Mouse (Mus musculus) hindbrain, embryonic 13.5 days (tissue): Measurements from ENCODE around the gene Usp49. TPM values are rescaled to one million over a fixed set of nuclear protein-coding genes. Genes with fewer than 3 reads are reported as not detected.

Source experiments
- ATAC-seq: fragments of 200-750 bp; cut with Nextera tagmentation; 2 replicates; pipeline ENCODE4 v1.8.0; 2017; ENCODE audit warnings: moderate TSS enrichment; ENCODE audit not compliant: low FRiP score
- H3K27ac ChIP-seq: fragments of 300-500 bp; sonication (generic); 2 replicates; pipeline ENCODE4 v1.5.1; 2015; ENCODE audit warnings: inconsistent platforms, mild to moderate bottlenecking, moderate library complexity
- H3K27me3 ChIP-seq: fragments of 300-500 bp; sonication (generic); 2 replicates; pipeline ENCODE4 v1.6.1; 2015; ENCODE audit warnings: mild to moderate bottlenecking, inconsistent platforms
- H3K36me3 ChIP-seq: fragments of 300-500 bp; sonication (generic); 2 replicates; pipeline ENCODE4 v1.6.1; 2015; ENCODE audit warnings: mild to moderate bottlenecking, inconsistent platforms
- H3K4me1 ChIP-seq: fragments of 300-500 bp; sonication (generic); replicated peaks from 2 replicates; pipeline ENCODE4 v1.6.1; 2015; ENCODE audit warnings: inconsistent platforms
- H3K4me2 ChIP-seq: fragments of 300-500 bp; sonication (generic); 2 replicates; pipeline ENCODE4 v1.6.1; 2015; ENCODE audit warnings: inconsistent platforms, mild to moderate bottlenecking, moderate library complexity
- H3K4me3 ChIP-seq: fragments of 300-500 bp; sonication (generic); 2 replicates; pipeline ENCODE4 v1.5.1; 2015; ENCODE audit warnings: mild to moderate bottlenecking, inconsistent platforms
- H3K9ac ChIP-seq: fragments of 300-500 bp; sonication (generic); 2 replicates; pipeline ENCODE4 v1.6.1; 2015; ENCODE audit warnings: mild to moderate bottlenecking, inconsistent platforms
- H3K9me3 ChIP-seq: fragments of 300-500 bp; sonication (generic); 2 replicates; pipeline ENCODE4 v1.6.1; 2016; ENCODE audit warnings: inconsistent platforms
- WGBS: fragments of 180-500 bp; shearing (Covaris S2); methylation state at CpG from one replicate; pipeline ENCODE4 v1.1.7; 2015; 5-methylcytosine and 5-hydroxymethylcytosine counted together
- polyA plus RNA-seq: library from polyadenylated mRNA; unstranded; fragments of >200 nt; fragmentation: Nextera tagmentation; extraction: Ambion mirVana; gene quantifications from 2 replicates; pipeline ENCODE4 v1.2.1, GENCODE M21; 2015

Gene Usp49
- 8.6 and 9.1 TPM in 2 replicates for polyA plus RNA-seq

DNA sequence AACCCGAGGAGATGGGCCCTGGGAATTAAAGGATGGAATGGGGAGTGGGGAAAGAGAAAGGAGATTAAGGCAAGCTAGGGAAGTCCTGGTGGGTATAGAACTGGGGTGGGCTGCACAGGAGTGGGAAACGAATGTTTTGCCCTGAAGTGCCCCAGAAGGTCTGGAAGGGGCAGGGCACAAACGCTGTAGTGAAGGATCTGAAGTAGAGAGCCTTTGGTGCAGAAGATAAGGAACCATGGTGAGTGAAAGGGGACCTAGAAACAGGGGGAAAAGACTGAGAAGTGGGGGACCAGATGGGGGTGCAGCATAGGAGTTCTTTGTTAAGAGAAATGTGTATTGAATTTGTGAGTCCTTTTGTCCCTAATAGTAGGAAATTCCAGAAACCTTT, at the start of gene Usp49:
Gene Usp49 (plus strand): TSS at position 13 of the 388 bp plus-strand sequence.
- peak within 1 kb of the TSS; percentile 85 for H3K4me2 ChIP-seq
- H3K36me3 ChIP-seq, result peaks cover 10% of the 10 kb centered on the region; the same call in 1 of the 2 replicates
- WGBS, result 2% methylated on average over 3 of the region's 3 CpGs
- H3K4me1 ChIP-seq, result peaks cover 46% of the 10 kb centered on the region
- no peaks in the 10 kb centered on the region for H3K27me3 ChIP-seq
- H3K9ac ChIP-seq, result peak within 1 kb of the TSS; percentile 87
- peak within 1 kb of the TSS; percentile 97 for H3K27ac ChIP-seq
- no peaks in the 10 kb centered on the region for H3K9me3 ChIP-seq
- peak within 1 kb of the TSS; percentile 71 for H3K4me3 ChIP-seq
- ATAC-seq, result no peak

DNA sequence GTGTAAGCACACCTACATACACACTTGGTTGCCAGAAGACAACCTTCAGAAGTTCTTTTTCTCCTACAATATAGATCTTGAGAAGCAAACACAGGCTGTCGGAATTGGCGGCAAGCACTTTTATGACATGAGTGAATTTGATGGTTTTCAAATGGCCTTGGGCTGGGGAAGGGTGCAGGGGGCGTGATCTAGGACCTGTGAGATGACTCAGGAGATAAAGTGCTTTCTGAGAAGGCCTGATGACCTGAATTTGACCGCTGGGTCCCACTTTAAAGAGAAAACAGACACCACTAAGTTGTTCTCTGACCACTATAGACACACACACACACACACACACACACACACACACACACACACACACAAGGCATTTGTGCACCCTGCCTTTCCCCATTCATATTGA, 49.5 kb upstream of the Usp49 start:
- no peaks in the 10 kb centered on the region for H3K9me3 ChIP-seq
- H3K9ac ChIP-seq, result no peak overlapping the region
- no peak for ATAC-seq
- H3K4me2 ChIP-seq, result no peak overlapping the region
- WGBS, result 87% methylated on average over 4 of the region's 4 CpGs
- H3K27me3 ChIP-seq, result no peaks in the 10 kb centered on the region
- H3K27ac ChIP-seq, result no peak overlapping the region
- no peak overlapping the region for H3K4me3 ChIP-seq
- no peaks in the 10 kb centered on the region for H3K36me3 ChIP-seq
- no peaks in the 10 kb centered on the region for H3K4me1 ChIP-seq

DNA sequence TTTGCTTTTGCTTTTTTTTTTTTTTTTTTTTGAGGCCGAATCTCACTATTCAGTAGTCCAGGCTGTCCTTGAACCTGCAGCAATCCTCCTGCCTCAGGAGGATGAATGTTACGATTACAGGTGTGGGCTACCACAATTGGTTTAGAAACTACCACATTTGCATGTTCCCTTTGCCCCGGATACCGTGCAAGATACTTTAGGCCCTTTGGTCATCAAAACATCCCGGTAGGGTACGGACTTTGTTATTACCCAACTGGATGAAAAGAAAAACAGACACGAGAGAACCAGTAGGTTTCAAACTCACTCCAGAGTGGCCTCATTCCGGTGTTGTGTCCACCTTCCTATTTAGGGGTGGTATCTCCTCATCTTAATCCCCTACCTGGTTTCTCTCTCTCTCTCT, 42.0 kb upstream of the Usp49 start:
- Histone ChIP-seq H3K4me1 (peaks cover 6% of the 10 kb centered on the region), H3K27ac (no peak overlapping the region), H3K4me3 (no peak overlapping the region), H3K9me3 (no peaks in the 10 kb centered on the region), H3K27me3 (0 out of 2 replicates have a peak, but pooled peaks cover 2% of the 10 kb centered on the region), H3K9ac (no peak overlapping the region), H3K36me3 (no peaks in the 10 kb centered on the region), H3K4me2 (no peak overlapping the region)
- ATAC-seq, result no peak
- WGBS, result 91% methylated on average over 8 of the region's 8 CpGs

DNA sequence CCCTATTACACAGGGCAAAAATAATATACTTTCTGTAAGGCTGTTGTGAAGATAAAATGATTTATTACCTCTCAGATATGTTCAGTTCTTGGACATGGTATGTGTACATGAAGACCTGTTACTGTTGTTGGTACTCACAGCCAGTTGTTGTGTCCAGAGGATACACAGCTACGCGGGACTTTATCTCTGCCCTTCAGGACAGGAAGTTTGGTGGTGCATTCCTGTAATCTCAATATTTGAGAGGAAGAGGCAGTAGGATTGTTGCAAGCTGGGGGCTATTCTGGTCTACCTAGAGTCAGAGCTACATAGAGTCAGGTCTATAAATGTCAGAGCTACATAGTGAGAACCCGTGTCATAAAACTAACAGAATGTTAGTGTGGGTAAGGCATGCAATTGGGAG, 39.4 kb upstream of the Usp49 start:
- Histone ChIP-seq H3K4me3 (no peak overlapping the region), H3K36me3 (no peaks in the 10 kb centered on the region), H3K27me3 (0 out of 2 replicates have a peak, but pooled peaks cover 5% of the 10 kb centered on the region), H3K4me2 (no peak overlapping the region), H3K9ac (no peak overlapping the region), H3K27ac (no peak overlapping the region), H3K9me3 (no peaks in the 10 kb centered on the region), H3K4me1 (peaks cover 31% of the 10 kb centered on the region)
- WGBS, result 88% methylated on average over 3 of the region's 3 CpGs
- no peak for ATAC-seq

DNA sequence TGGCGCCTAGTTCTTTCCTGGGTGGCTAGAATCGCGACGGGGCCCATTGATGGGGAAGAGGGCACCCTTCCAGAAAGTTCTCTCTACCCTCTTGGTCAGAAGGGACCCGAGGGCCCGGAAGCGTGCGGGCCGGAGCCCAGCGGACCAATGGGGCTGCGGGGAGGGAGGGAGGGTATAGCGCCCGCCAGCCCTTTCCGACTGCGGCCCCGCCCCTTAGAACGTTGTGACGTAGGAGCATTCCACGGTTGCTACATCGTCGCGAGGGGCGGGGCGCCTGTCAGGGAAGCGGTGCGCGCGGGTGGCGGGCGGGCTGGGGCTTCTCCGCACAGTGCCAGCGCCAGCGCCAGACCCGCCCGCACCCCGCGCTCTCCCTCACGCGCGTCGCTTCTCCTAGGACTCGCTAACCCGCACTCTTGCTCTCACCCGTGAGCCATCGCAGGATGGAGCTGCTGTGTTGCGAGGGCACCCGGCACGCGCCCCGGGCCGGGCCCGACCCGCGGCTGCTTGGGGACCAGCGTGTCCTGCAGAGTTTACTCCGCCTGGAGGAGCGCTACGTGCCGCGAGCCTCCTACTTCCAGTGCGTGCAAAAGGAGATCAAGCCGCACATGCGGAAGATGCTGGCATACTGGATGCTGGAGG, 37.2 kb upstream of the Usp49 start:
- under 1% methylated on average over 52 of the region's 63 CpGs for WGBS
- Histone ChIP-seq H3K9me3 (no peaks in the 10 kb centered on the region), H3K27ac (peak overlapping the region; percentile 88), H3K9ac (peak overlapping the region; percentile 85), H3K4me2 (peak overlapping the region; percentile 98), H3K27me3 (0 out of 2 replicates have a peak, but pooled peaks cover 6% of the 10 kb centered on the region), H3K36me3 (no peaks in the 10 kb centered on the region), H3K4me3 (peak overlapping the region; percentile 73), H3K4me1 (peaks cover 52% of the 10 kb centered on the region)
- ATAC-seq, result peak; percentile 90

DNA sequence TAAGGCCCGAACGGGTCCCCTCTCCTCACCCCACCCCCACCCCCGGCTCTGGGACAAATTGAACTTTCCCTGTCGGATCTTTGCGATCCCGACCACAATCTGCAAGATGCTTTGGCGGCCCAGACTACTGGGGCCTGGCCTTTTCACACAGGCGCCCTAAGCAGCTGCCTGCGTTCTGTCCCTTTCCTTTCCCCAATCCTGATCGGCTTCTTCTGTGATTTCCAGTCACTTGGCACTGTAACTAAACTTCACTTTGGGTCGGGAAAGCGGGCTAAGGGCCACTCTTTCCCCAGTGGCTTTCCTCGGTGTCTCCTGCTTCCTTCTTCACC, 36.7 kb upstream of the Usp49 start:
- Histone ChIP-seq H3K4me2 (peak overlapping the region; percentile 98), H3K4me3 (peak overlapping the region; percentile 73), H3K27me3 (0 out of 2 replicates have a peak, but pooled peaks cover 6% of the 10 kb centered on the region), H3K27ac (peak overlapping the region; percentile 88), H3K4me1 (peaks cover 53% of the 10 kb centered on the region), H3K36me3 (peaks cover 4% of the 10 kb centered on the region; the same call in 1 of the 2 replicates), H3K9ac (peak overlapping the region; percentile 85), H3K9me3 (no peaks in the 10 kb centered on the region)
- ATAC-seq, result peak; percentile 14; the same call in 1 of the 2 replicates
- WGBS, result 0% methylated on average over 13 of the region's 13 CpGs

DNA sequence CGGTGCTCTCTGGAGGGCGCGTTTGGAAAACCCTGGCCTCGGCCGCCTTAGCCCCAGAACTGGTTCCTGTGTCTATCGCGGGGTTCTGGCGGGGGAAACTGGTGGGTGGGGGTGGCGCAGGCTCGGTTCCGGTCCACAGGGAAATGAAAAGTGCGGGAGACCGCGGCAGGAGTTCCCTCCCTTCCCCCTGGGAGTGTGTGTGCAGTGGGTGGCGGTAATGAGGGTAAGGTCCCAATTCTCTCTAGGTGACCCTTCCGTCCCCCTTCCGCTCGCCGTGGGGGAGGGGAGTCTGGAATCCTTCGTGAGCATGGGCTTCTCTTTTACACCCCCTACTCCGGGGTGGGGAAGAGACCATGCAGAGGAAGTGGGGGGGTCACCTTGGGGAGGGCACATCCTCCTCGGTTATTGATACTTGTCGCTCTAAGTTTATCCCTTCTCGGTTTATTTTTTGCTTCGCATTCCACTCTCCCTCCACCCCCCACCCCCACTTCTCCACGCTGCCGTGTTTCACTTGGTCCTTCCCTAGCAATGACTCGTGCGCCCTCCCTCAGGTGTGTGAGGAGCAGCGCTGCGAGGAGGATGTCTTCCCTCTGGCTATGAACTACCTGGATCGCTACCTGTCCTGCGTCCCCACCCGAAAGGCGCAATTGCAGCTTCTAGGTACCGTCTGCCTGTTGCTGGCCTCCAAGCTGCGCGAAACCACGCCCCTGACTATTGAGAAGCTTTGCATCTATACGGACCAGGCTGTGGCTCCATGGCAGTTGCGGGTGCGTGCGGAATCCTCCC, 36.1 kb upstream of the Usp49 start:
- peaks cover 53% of the 10 kb centered on the region for H3K4me1 ChIP-seq
- peaks cover 9% of the 10 kb centered on the region for H3K36me3 ChIP-seq
- 0 out of 2 replicates have a peak, but pooled peaks cover 6% of the 10 kb centered on the region for H3K27me3 ChIP-seq
- under 1% methylated on average over 35 of the region's 43 CpGs for WGBS
- H3K4me2 ChIP-seq, result peak overlapping the region; percentile 98
- peak overlapping the region; percentile 88 for H3K27ac ChIP-seq
- no peak for ATAC-seq
- H3K9ac ChIP-seq, result peak overlapping the region; percentile 85
- H3K9me3 ChIP-seq, result no peaks in the 10 kb centered on the region
- H3K4me3 ChIP-seq, result peak overlapping the region; percentile 73

DNA sequence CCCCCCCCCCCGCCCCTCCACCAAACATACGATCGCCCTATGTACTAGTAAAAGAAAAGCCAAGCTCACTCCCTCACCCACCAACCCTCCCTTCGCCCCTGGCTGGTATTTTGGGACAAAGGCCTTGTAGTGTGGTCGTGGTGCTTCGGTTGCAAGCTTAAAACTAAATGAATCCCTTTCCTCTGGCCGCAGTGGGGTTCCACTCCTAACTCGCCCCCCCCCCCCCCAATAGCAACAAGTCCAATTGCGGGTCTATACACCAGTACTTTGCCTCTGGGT, 35.6 kb upstream of the Usp49 start:
- Histone ChIP-seq H3K9me3 (no peaks in the 10 kb centered on the region), H3K9ac (peak overlapping the region; percentile 85), H3K4me3 (peak overlapping the region; percentile 73), H3K36me3 (peaks cover 15% of the 10 kb centered on the region), H3K27ac (peak overlapping the region; percentile 88), H3K4me2 (peak overlapping the region; percentile 98), H3K4me1 (peaks cover 53% of the 10 kb centered on the region), H3K27me3 (0 out of 2 replicates have a peak, but pooled peaks cover 6% of the 10 kb centered on the region)
- ATAC-seq, result no peak
- 4% methylated on average over 6 of the region's 9 CpGs for WGBS

DNA sequence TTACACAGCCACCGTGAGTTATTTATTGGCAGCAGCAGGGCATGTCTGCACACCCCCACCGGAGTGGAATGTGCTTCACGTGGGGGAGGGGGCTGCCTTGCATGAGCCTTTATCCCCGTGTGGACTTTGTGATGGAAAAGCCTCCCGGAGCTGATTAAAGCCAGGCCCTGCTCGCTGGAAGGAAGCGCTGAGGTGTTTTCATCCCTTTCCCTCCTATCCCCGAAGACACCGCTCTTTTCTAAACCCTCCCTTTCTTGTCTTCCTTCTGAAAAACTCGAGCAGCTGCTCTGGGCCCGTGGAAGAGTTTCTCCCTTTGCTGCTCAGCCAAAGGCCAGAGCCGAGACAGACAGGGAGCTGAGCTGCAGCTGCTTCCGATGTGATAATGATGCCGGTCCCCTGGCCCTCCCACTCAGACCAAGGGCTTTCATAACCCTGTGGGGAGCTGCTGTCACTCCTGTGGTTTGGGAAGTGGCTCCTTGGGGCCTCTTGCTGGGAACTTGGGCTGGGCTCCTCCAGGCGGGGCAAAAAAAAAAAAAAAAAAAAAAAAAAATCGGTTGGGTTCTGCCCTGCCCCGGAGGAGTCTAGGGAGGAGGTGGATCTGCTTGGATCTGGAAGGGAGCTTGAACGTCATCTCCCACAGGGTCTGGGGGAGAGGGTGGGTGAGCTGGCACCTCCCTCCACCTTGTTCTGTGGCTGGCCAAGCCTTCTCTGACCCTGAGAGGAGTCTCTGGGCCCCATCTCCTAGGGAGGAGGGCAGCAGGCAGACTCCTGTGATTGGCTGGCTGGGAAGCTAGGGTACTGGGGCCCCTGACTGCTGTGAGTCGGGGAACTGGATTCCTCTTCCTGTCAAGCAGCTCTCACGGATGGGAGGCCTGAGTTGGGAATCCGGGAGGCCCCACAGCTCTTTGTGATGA, 35.0 kb upstream of the Usp49 start:
- Histone ChIP-seq H3K9ac (peak overlapping the region; percentile 85), H3K36me3 (peaks cover 20% of the 10 kb centered on the region), H3K27ac (peak overlapping the region; percentile 88), H3K4me1 (peaks cover 53% of the 10 kb centered on the region), H3K4me3 (peak overlapping the region; percentile 73), H3K9me3 (no peaks in the 10 kb centered on the region), H3K27me3 (0 out of 2 replicates have a peak, but pooled peaks cover 6% of the 10 kb centered on the region), H3K4me2 (peak overlapping the region; percentile 98)
- WGBS, result under 1% methylated on average over 19 of the region's 21 CpGs
- ATAC-seq, result peak; percentile 16; the same call in 1 of the 2 replicates

DNA sequence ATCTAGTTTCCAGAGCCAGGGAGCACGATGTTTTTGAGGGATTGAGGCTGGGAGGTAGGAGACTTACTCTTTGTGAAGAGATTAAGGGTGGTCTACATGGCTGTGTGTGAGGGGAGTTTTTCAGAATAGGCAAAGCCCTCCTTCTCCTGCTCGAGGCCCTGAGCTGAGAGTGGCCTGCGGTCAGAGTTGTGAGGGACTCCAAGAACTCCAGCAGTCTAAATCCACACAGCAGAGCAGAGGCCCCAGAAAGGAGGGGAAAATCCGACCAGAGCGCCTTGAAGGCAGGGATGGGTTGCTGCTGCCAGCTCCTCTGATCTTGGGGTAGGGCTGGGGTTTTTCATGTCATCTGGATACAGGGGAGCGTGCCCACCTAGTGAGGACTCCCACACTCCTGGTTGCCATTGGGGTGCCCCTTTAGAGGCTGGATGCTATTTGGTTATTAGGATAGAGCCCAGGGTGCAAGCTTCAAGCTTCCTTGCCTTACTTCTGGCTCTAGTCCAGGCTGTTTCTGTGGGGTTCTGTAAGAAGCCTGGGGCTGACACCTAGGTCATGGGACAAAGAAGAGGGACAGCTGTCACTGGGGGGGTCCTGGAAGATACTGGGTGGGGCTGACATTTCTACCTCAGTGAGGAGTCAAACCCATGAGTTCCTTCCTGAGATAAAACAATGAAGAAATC, 34.2 kb upstream of the Usp49 start:
- no peak for ATAC-seq
- peaks cover 53% of the 10 kb centered on the region for H3K4me1 ChIP-seq

DNA sequence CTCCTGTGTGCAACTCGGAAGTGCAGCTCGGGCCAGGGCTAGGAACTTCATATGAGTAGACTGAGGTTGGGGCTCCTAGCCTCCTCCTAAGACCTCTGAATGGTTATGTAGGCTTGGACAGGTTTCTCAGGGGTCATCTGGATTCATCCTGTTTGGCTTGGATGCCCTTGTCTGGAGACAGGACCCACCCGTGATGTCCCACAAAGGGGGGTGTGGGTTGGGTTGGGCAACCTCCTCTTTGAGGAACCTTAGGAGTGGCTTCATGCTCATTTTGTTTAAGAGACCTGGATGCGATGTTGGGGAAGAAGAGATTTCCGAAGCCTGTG, 33.7 kb upstream of the Usp49 start:
- H3K9ac ChIP-seq, result peak overlapping the region; percentile 85; the same call in 1 of the 2 replicates
- H3K27ac ChIP-seq, result peak overlapping the region; percentile 88
- no peak for ATAC-seq
- peaks cover 53% of the 10 kb centered on the region for H3K4me1 ChIP-seq
- WGBS, result 75% methylated on average over 5 of the region's 5 CpGs
- H3K9me3 ChIP-seq, result no peaks in the 10 kb centered on the region
- peak overlapping the region; percentile 73; the same call in 1 of the 2 replicates for H3K4me3 ChIP-seq
- peak overlapping the region; percentile 98 for H3K4me2 ChIP-seq
- 0 out of 2 replicates have a peak, but pooled peaks cover 4% of the 10 kb centered on the region for H3K27me3 ChIP-seq
- H3K36me3 ChIP-seq, result peaks cover 33% of the 10 kb centered on the region

More for the DNA sequence above, 34.2 kb upstream of the Usp49 start:
- WGBS, result 29% methylated on average over 6 of the region's 6 CpGs
- H3K27me3 ChIP-seq, result 0 out of 2 replicates have a peak, but pooled peaks cover 6% of the 10 kb centered on the region
- H3K27ac ChIP-seq, result peak overlapping the region; percentile 88
- H3K36me3 ChIP-seq, result peaks cover 28% of the 10 kb centered on the region
- H3K4me3 ChIP-seq, result peak overlapping the region; percentile 73
- peak overlapping the region; percentile 98 for H3K4me2 ChIP-seq
- peak overlapping the region; percentile 85 for H3K9ac ChIP-seq
- no peaks in the 10 kb centered on the region for H3K9me3 ChIP-seq
